Mouse (Mus musculus) heart, adult 9 months (tissue): ENCODE data around the gene Pik3cg.
A peak's percentile ranks its signal among the peaks of the same experiment; 100 is the strongest.
"Not testable (repeated sequence)": the region's sequence is repeated elsewhere in the genome, so short reads cannot be mapped to it uniquely, and the experiment has no call there.

Source experiments
- DNase-seq, 2 experiments: peaks; one replicate each; pipeline ENCODE4 v3.0.0; 2022; ENCODE audit warnings: low spot score in 2 of 2

The Pik3cg gene

GRCm38 (mm10) chr12:32207948-32208891 is at the start of gene Pik3cg:
TSS of gene Pik3cg (minus strand) at chr12:32208659.
- DNase-seq = peak; percentile 18 to 50

- DNase-seq = no peak
These were observed 40.0 kb upstream of the Pik3cg start for GRCm38 (mm10) chr12:32248483-32248882.

GRCm38 (mm10) chr12:32245566-32246233 is 37.2 kb upstream of the Pik3cg start:
- no peak for DNase-seq

GRCm38 (mm10) chr12:32243586-32243985 is 35.1 kb upstream of the Pik3cg start:
- DNase-seq = no peak

- DNase-seq = not testable (repeated sequence)
These were observed 30.7 kb upstream of the Pik3cg start for GRCm38 (mm10) chr12:32239134-32239533.

- peak in 1 of 2 experiments; percentile 5 for DNase-seq
These were observed 30.0 kb upstream of the Pik3cg start for GRCm38 (mm10) chr12:32238433-32238832.

- no peak for DNase-seq
These were observed 29.4 kb upstream of the Pik3cg start for GRCm38 (mm10) chr12:32237839-32238238.

GRCm38 (mm10) chr12:32237139-32237538 is 28.7 kb upstream of the Pik3cg start:
- no peak for DNase-seq

GRCm38 (mm10) chr12:32236450-32236849 is 28.0 kb upstream of the Pik3cg start:
- DNase-seq = no peak

- DNase-seq = no peak
These were observed 25.4 kb upstream of the Pik3cg start for GRCm38 (mm10) chr12:32233871-32234270.

- DNase-seq = no peak
These were observed 22.9 kb upstream of the Pik3cg start for GRCm38 (mm10) chr12:32231398-32231797.

GRCm38 (mm10) chr12:32223629-32224028 is 15.2 kb upstream of the Pik3cg start:
- no peak for DNase-seq

GRCm38 (mm10) chr12:32222758-32223385 is 14.4 kb upstream of the Pik3cg start:
- no peak for DNase-seq

- no peak for DNase-seq
These were observed 11.9 kb upstream of the Pik3cg start for GRCm38 (mm10) chr12:32220387-32220786.

GRCm38 (mm10) chr12:32215143-32215542 is 6.7 kb upstream of the Pik3cg start:
- peak in 1 of 2 experiments; percentile 22 for DNase-seq

- DNase-seq = no peak
These were observed 4.2 kb upstream of the Pik3cg start for GRCm38 (mm10) chr12:32212702-32213101.

GRCm38 (mm10) chr12:32212156-32212555 is 3.7 kb upstream of the Pik3cg start:
- DNase-seq = no peak

- DNase-seq = no peak
These were observed 2.8 kb upstream of the Pik3cg start for GRCm38 (mm10) chr12:32211257-32211656.

GRCm38 (mm10) chr12:32208951-32209350 is 492 bp upstream of the Pik3cg start:
- DNase-seq = no peak

- no peak for DNase-seq
These were observed 1.3 kb downstream of the Pik3cg start for GRCm38 (mm10) chr12:32207141-32207540.

- DNase-seq = no peak
These were observed 4.8 kb downstream of the Pik3cg start for GRCm38 (mm10) chr12:32203695-32204094.

- DNase-seq = no peak
These were observed 5.9 kb downstream of the Pik3cg start for GRCm38 (mm10) chr12:32202583-32202982.
